Mouse (Mus musculus) MEL (cell line): ENCODE measurements around the gene Nfyb. TPM values are rescaled to one million over a fixed set of nuclear protein-coding genes. Genes with fewer than 3 reads are reported as not detected.
A peak's percentile ranks its signal among the peaks of the same experiment; 100 is the strongest.

Experiments
- DNase-seq: peaks from one replicate; pipeline ENCODE4 v3.0.0; 2011; ENCODE audit warnings: low read depth, low spot score
- H3K27ac ChIP-seq: 2 replicates; pipeline ENCODE4 v1.5.1; 2012; ENCODE audit warnings: low read depth, mild to moderate bottlenecking, control low read depth, low read length, moderate library complexity; ENCODE audit not compliant: control insufficient read depth
- H3K27me3 ChIP-seq, 2 experiments: fragments of 150-350 bp in 1 of 2; sonication (generic) in 1 of 2; 2 replicates each; pipeline ENCODE4 v1.6.1; 2012; ENCODE audit warnings: low read length in 2 of 2, mild to moderate bottlenecking in 2 of 2, improper control_type of control experiment in 1 of 2, moderate library complexity in 1 of 2; ENCODE audit not compliant: insufficient read depth in 2 of 2, control insufficient read depth in 1 of 2
- H3K36me3 ChIP-seq, 2 experiments: 2 replicates each; pipeline ENCODE4 v1.6.1; 2012 to 2014; ENCODE audit warnings: low read length in 2 of 2, improper control_type of control experiment in 1 of 2, inconsistent platforms in 1 of 2, mild to moderate bottlenecking in 1 of 2; ENCODE audit not compliant: insufficient read depth in 2 of 2, control insufficient read depth in 1 of 2
- H3K4me1 ChIP-seq, 2 experiments: fragments of 150-350 bp in 1 of 2; sonication (generic) in 1 of 2; 2 replicates each; pipeline ENCODE4 v1.6.1; 2012; ENCODE audit warnings: low read length in 2 of 2, improper control_type of control experiment in 1 of 2, mild to moderate bottlenecking in 1 of 2; ENCODE audit not compliant: insufficient read depth in 2 of 2, control insufficient read depth in 1 of 2
- H3K4me3 ChIP-seq, 2 experiments: fragments of 150-350 bp in 1 of 2; sonication (generic) in 1 of 2; 2 replicates each; pipeline ENCODE4 v1.5.1; 2012; ENCODE audit warnings: low read depth in 2 of 2, low read length in 2 of 2, mild to moderate bottlenecking in 2 of 2, moderate library complexity in 2 of 2, control low read depth in 1 of 2, improper control_type of control experiment in 1 of 2; ENCODE audit not compliant: control insufficient read depth in 1 of 2, insufficient read depth in 1 of 2
- H3K79me2 ChIP-seq: 2 replicates; pipeline ENCODE4 v1.6.1; 2012; ENCODE audit warnings: mild to moderate bottlenecking, low read length, moderate library complexity; ENCODE audit not compliant: control insufficient read depth, poor library complexity, insufficient read depth
- H3K9ac ChIP-seq: 2 replicates; pipeline ENCODE4 v1.6.1; 2012; ENCODE audit warnings: low read depth, mild to moderate bottlenecking, control low read depth, low read length, moderate library complexity; ENCODE audit not compliant: control insufficient read depth, poor library complexity, severe bottlenecking
- H3K9me3 ChIP-seq: fragments of 150-350 bp; sonication (generic); replicated peaks from 2 replicates; pipeline ENCODE4 v1.6.1; 2012; ENCODE audit warnings: mild to moderate bottlenecking, low read length, improper control_type of control experiment, moderate library complexity; ENCODE audit not compliant: insufficient read depth
- BHLHE40 ChIP-seq: IDR thresholded peaks from 2 replicates; pipeline ENCODE4 v1.6.1; 2012; ENCODE audit warnings: low read depth, mild to moderate bottlenecking, inconsistent platforms, low read length, improper control_type of control experiment, borderline replicate concordance
- CTCF ChIP-seq, 3 experiments: IDR thresholded peaks in 2 of 3; conservative IDR thresholded peaks in 1 of 3; 2 replicates each; pipeline ENCODE4 v1.5.1; 2011 to 2012; ENCODE audit warnings: low read length in 3 of 3, low read depth in 2 of 3, mild to moderate bottlenecking in 2 of 3, improper control_type of control experiment in 1 of 3, inconsistent platforms in 1 of 3, mixed read lengths in 1 of 3, moderate library complexity in 1 of 3; ENCODE audit not compliant: control insufficient read depth in 1 of 3, insufficient read depth in 1 of 3, poor library complexity in 1 of 3, severe bottlenecking in 1 of 3
- E2F4 ChIP-seq: IDR thresholded peaks from 2 replicates; pipeline ENCODE4 v1.6.1; 2011; ENCODE audit warnings: low read depth, low read length, improper control_type of control experiment, borderline replicate concordance
- EP300 ChIP-seq, 2 experiments: IDR thresholded peaks; 2 replicates each; pipeline ENCODE4 v1.6.1; 2011; ENCODE audit warnings: improper control_type of control experiment in 2 of 2, low read length in 2 of 2, low read depth in 1 of 2, mild to moderate bottlenecking in 1 of 2
- ETS1 ChIP-seq: IDR thresholded peaks from 2 replicates; pipeline ENCODE4 v1.6.1; 2012; ENCODE audit warnings: low read depth, mild to moderate bottlenecking, inconsistent platforms, low read length, improper control_type of control experiment, moderate library complexity
- GATA1 ChIP-seq: IDR thresholded peaks from 2 replicates; pipeline ENCODE4 v1.6.1; 2011; ENCODE audit warnings: low read depth, low read length, improper control_type of control experiment
- KAT2A ChIP-seq: conservative IDR thresholded peaks from 2 replicates; pipeline ENCODE4 v1.6.1; 2012; ENCODE audit warnings: low read depth, low read length, improper control_type of control experiment, inconsistent platforms
- MAX ChIP-seq: IDR thresholded peaks from 2 replicates; pipeline ENCODE4 v1.6.1; 2011; ENCODE audit warnings: low read length, improper control_type of control experiment
- MAZ ChIP-seq: IDR thresholded peaks from 2 replicates; pipeline ENCODE4 v1.6.1; 2012; ENCODE audit warnings: low read depth, mild to moderate bottlenecking, inconsistent platforms, low read length, improper control_type of control experiment
- MYB ChIP-seq: IDR thresholded peaks from 2 replicates; pipeline ENCODE4 v1.6.1; 2011; ENCODE audit warnings: mild to moderate bottlenecking, low read depth, low read length, improper control_type of control experiment
- POLR2AphosphoS2 ChIP-seq: IDR thresholded peaks from 2 replicates; pipeline ENCODE4 v1.6.1; 2011; ENCODE audit warnings: low read length, improper control_type of control experiment
- RAD21 ChIP-seq: IDR thresholded peaks from 2 replicates; pipeline ENCODE4 v1.6.1; 2011; ENCODE audit warnings: mild to moderate bottlenecking, low read depth, low read length, improper control_type of control experiment
- RCOR1 ChIP-seq: IDR thresholded peaks from 2 replicates; pipeline ENCODE4 v1.6.1; 2012; ENCODE audit warnings: low read depth, mild to moderate bottlenecking, inconsistent platforms, low read length, improper control_type of control experiment
- SIN3A ChIP-seq: IDR thresholded peaks from 2 replicates; pipeline ENCODE4 v1.6.1; 2012; ENCODE audit warnings: low read length, improper control_type of control experiment, inconsistent platforms
- TAL1 ChIP-seq: IDR thresholded peaks from 2 replicates; pipeline ENCODE4 v1.6.1; 2012; ENCODE audit warnings: mild to moderate bottlenecking, inconsistent platforms, low read length, moderate library complexity, mixed read lengths
- TBP ChIP-seq: IDR thresholded peaks from 2 replicates; pipeline ENCODE4 v1.8.0; 2011; ENCODE audit warnings: low read depth, low read length, improper control_type of control experiment
- ZC3H11A ChIP-seq: IDR thresholded peaks from 2 replicates; pipeline ENCODE4 v1.6.1; 2012; ENCODE audit warnings: low read depth, mild to moderate bottlenecking, inconsistent platforms, low read length, improper control_type of control experiment
- ZMIZ1 ChIP-seq: IDR thresholded peaks from 2 replicates; pipeline ENCODE4 v1.6.1; 2012; ENCODE audit warnings: low read depth, mild to moderate bottlenecking, inconsistent platforms, low read length, improper control_type of control experiment, moderate library complexity
- ZNF384 ChIP-seq: IDR thresholded peaks from 2 replicates; pipeline ENCODE4 v1.6.1; 2012; ENCODE audit warnings: low read depth, mild to moderate bottlenecking, inconsistent platforms, low read length, improper control_type of control experiment
- polyA plus RNA-seq, 2 experiments: library from polyadenylated mRNA; stranded (reverse) in 1 of 2; unstranded in 1 of 2; fragments of >175 nt in 1 of 2; fragments of >200 nt in 1 of 2; gene quantifications; 2 replicates each; pipeline versions ENCODE4 v1.2.1 to v1.2.4; 2012; ENCODE audit warnings: low replicate concordance in 2 of 2, low read depth in 1 of 2; ENCODE audit not compliant: insufficient read length in 2 of 2, insufficient read depth in 1 of 2, missing spikeins in 1 of 2
- total RNA-seq: library from RNA; depleted of rRNA; stranded (reverse); fragments of 300-350 nt; gene quantifications from 2 replicates; pipeline ENCODE4 v1.2.3, GENCODE M21; 2012

Gene Nfyb
- total and polyA plus RNA-seq, 3 experiments, result 32.6 to 38.3 TPM; not detected in 1

DNA sequence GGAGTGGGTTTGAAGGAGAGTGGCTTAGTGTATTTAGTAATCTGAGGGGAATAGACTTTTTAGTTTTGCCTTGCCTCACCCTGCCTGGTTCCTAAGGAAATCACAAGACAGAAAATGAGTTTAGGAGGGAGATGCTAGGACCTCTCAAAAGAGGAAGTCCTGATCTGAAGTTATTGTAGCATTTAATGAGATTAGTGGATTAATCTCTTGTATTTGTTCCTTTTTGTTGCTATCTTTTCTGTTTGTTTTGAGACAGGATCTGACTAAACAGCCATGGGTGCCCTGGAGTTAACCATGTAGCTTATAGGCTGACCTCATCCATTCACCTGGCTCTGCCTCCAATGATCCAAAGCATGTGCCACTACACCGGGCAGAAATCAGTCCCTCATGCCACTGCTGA lies 21.4 kb downstream of the Nfyb start:
- H3K9ac ChIP-seq, result no peak overlapping the region
- no peaks in the 10 kb centered on the region for H3K79me2 ChIP-seq
- DNase-seq, result peak; percentile 55
- H3K27me3 ChIP-seq, result no peaks in the 10 kb centered on the region
- H3K4me3 ChIP-seq, result no peak overlapping the region
- H3K27ac ChIP-seq, result peak overlapping the region; percentile 22
- H3K36me3 ChIP-seq, result peaks cover 8 to 11% of the 10 kb centered on the region in 2 experiments
- TF ChIP-seq E2F4, result no peak
- TF ChIP-seq GATA1, result peak; percentile 50; the same call in 1 of the 2 replicates
- TF ChIP-seq MAX, result 0 out of 2 replicates have a peak, but pooled peaks have one; percentile 29
- peak; percentile 33 to 49; a peak in 2 of 4 replicates for TF ChIP-seq EP300 (IDR thresholded peaks at IDR 0.05; ENCODE audit: low read depth in 1 of 2, low read length in 2 of 2)
- TF ChIP-seq RCOR1, result peak; percentile 56; the same call in 1 of the 2 replicates
- peak; percentile 8; the same call in 1 of the 2 replicates for TF ChIP-seq ETS1
- TF ChIP-seq KAT2A, result no peak
- TF ChIP-seq SIN3A, result 0 out of 2 replicates have a peak, but pooled peaks have one; percentile 26
- H3K4me1 ChIP-seq, result peaks cover 8 to 10% of the 10 kb centered on the region in 2 experiments
- H3K9me3 ChIP-seq, result no peaks in the 10 kb centered on the region

DNA sequence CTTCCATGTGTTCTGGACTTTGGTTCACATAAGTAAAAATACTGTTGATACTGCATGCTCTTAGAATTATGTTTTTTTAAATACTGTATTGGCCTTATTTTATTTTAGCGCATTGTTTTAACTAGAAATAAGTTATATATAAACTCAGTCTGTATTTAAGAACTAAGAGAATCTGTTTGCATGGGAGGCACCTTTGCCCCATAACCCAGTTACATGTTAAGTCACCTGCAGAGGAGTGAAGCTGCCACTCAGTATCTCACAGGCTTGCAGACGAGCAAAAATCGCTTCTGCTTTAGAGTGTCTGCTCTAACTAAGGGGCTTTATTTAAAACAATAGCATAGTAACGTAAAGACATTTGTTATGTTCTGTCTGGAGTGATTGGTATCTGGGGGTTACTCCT lies 22.1 kb downstream of the Nfyb start:
- Histone ChIP-seq H3K27ac (no peak overlapping the region), H3K79me2 (no peaks in the 10 kb centered on the region), H3K4me3 (no peak overlapping the region), H3K9me3 (no peaks in the 10 kb centered on the region), H3K9ac (no peak overlapping the region), H3K4me1 (peaks cover 3 to 8% of the 10 kb centered on the region in 2 experiments), H3K27me3 (no peaks in the 10 kb centered on the region), H3K36me3 (peaks cover 7 to 11% of the 10 kb centered on the region in 2 experiments)
- no peak for DNase-seq
- no peak for TF ChIP-seq RAD21
- TF ChIP-seq MAZ, result no peak
- no peak for TF ChIP-seq KAT2A

DNA sequence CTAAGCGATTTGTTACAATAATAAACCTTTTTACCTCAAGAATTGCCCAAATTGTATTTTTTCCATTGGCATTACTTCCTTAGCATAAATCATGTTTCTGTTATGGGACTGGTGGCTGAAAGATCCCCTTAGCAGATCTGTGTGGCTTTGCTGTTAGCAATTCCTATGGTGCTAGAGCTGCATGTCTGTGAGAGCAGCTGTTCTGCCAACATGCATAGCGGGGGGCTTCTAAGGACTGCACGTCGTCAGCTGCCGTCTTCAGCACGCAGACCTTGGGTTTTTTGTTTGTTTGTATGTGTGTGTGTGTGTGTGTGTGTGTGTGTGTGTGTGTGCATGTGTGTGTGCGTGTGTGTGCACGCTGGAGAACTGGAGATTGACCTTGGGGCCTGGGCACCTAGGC lies 22.6 kb downstream of the Nfyb start:
- H3K9me3 ChIP-seq, result no peaks in the 10 kb centered on the region
- DNase-seq, result no peak
- H3K27ac ChIP-seq, result no peak overlapping the region
- H3K4me1 ChIP-seq, result peaks cover 3 to 8% of the 10 kb centered on the region in 2 experiments
- no peak for TF ChIP-seq MYB
- TF ChIP-seq TBP, result no peak
- TF ChIP-seq ZC3H11A, result no peak
- TF ChIP-seq CTCF (IDR thresholded peaks at IDR 0.05 in 2 of 3, conservative IDR thresholded peaks at IDR 0.05 in 1 of 3; ENCODE audit: control insufficient read depth in 1 of 3, insufficient read depth in 1 of 3, low read depth in 2 of 3, low read length in 3 of 3, poor library complexity in 1 of 3, severe bottlenecking in 1 of 3), result no peak
- no peak for TF ChIP-seq MAX
- no peak for TF ChIP-seq ZNF384
- TF ChIP-seq KAT2A, result no peak
- no peak for TF ChIP-seq POLR2AphosphoS2
- no peak for TF ChIP-seq E2F4
- no peak for TF ChIP-seq TAL1
- TF ChIP-seq BHLHE40, result no peak
- no peak for TF ChIP-seq ZMIZ1
- no peak for TF ChIP-seq GATA1
- H3K9ac ChIP-seq, result no peak overlapping the region
- no peaks in the 10 kb centered on the region for H3K79me2 ChIP-seq
- H3K4me3 ChIP-seq, result no peak overlapping the region
- H3K27me3 ChIP-seq, result no peaks in the 10 kb centered on the region
- H3K36me3 ChIP-seq, result peaks cover 4 to 11% of the 10 kb centered on the region in 2 experiments
